Mouse (Mus musculus): Measurements from ENCODE around the gene Acsm1.

GRCm38 (mm10) chr7:119595306-119595705 lies 11.5 kb upstream of the Acsm1 start:
- TF ChIP-seq MYOG (IDR thresholded peaks at IDR 0.05; ENCODE audit: control insufficient read depth in 1 of 3, insufficient read depth in 1 of 3, insufficient read length in 2 of 3, low read depth in 2 of 3) (no peak), CEBPB (IDR thresholded peaks at IDR 0.05; ENCODE audit: insufficient read depth, poor library complexity, severe bottlenecking) (no peak)
